Mouse (Mus musculus) mesoderm, embryonic 11.5 days (tissue): ENCODE data around the gene Vps8.
A peak's percentile ranks its signal among the peaks of the same experiment; 100 is the strongest.
"Not testable (repeated sequence)": the region's sequence is repeated elsewhere in the genome, so short reads cannot be mapped to it uniquely, and the experiment has no call there.

ENCODE experiments used
- DNase-seq: peaks from one replicate; pipeline ENCODE4 v3.0.0-alpha.2; 2012; ENCODE audit warnings: low read depth, low spot score

The Vps8 gene

GRCm38 (mm10) chr16:21655961-21656360, 233.0 kb downstream of the Vps8 start:
- DNase-seq, result no peak

GRCm38 (mm10) chr16:21664633-21665363, 241.9 kb downstream of the Vps8 start:
- peak; percentile 48 for DNase-seq

GRCm38 (mm10) chr16:21665423-21665986, 242.6 kb downstream of the Vps8 start:
- DNase-seq, result no peak

GRCm38 (mm10) chr16:21671878-21672277, 249.0 kb downstream of the Vps8 start:
- no peak for DNase-seq

GRCm38 (mm10) chr16:21673046-21673445, 250.1 kb downstream of the Vps8 start:
- DNase-seq, result not testable (repeated sequence)

- not testable (repeated sequence) for DNase-seq
These were observed 250.7 kb downstream of the Vps8 start for GRCm38 (mm10) chr16:21673651-21674050.

GRCm38 (mm10) chr16:21676791-21677190, 253.9 kb downstream of the Vps8 start:
- no peak for DNase-seq

- no peak for DNase-seq
These were observed 264.5 kb downstream of the Vps8 start for GRCm38 (mm10) chr16:21687406-21687805.

- no peak for DNase-seq
These were observed 266.2 kb downstream of the Vps8 start for GRCm38 (mm10) chr16:21689141-21689540.

- DNase-seq, result no peak
These were observed 267.4 kb downstream of the Vps8 start for GRCm38 (mm10) chr16:21690216-21690755.

GRCm38 (mm10) chr16:21693981-21694462, 271.1 kb downstream of the Vps8 start:
- DNase-seq, result peak; percentile 75
